Mouse (Mus musculus): ENCODE data around the gene Cpne9. TPM values are rescaled to one million over a fixed set of nuclear protein-coding genes. Genes with fewer than 3 reads are reported as not detected.

The Cpne9 gene
- 10 to 100 TPM; 65.3 to 72.2 TPM for total RNA-seq (2021)

GRCm38 (mm10) chr6:113282101-113282802 lies at the start of gene Cpne9:
TSS of gene Cpne9 (plus strand) at chr6:113282307.
- intact Hi-C loops (cut with DNase I): no loop called here
- DNase-seq (ENCODE audit: low spot score in 2 of 2): peak; percentile 38 to 70

DNA sequence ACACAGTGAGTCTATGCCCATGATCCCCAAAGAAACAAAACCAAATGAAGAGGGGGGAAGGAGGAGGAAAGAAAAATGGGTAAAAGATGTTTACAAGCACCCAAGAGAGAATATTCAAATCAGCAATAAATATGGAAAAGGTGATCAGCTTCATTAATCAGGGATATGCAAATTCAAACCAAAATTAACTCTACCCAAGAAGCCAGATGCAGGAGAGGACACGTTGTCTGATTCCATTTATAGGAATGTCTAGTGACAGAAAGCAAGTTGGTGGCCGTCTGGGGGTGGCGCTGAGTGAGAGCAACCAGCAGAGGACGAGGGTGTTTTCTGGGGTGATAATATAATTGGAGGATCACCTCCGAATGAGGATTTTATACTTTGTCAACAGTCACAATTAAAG lies 47.0 kb upstream of the Cpne9 start:
- intact Hi-C loops (cut with DNase I): loop anchor here (5.0 kb wide), 1 partner anchor 538 kb away; the partner anchor contains the start of gene Rad18
- peak; percentile 6 to 19 for DNase-seq (ENCODE audit: low spot score in 2 of 2)

DNA sequence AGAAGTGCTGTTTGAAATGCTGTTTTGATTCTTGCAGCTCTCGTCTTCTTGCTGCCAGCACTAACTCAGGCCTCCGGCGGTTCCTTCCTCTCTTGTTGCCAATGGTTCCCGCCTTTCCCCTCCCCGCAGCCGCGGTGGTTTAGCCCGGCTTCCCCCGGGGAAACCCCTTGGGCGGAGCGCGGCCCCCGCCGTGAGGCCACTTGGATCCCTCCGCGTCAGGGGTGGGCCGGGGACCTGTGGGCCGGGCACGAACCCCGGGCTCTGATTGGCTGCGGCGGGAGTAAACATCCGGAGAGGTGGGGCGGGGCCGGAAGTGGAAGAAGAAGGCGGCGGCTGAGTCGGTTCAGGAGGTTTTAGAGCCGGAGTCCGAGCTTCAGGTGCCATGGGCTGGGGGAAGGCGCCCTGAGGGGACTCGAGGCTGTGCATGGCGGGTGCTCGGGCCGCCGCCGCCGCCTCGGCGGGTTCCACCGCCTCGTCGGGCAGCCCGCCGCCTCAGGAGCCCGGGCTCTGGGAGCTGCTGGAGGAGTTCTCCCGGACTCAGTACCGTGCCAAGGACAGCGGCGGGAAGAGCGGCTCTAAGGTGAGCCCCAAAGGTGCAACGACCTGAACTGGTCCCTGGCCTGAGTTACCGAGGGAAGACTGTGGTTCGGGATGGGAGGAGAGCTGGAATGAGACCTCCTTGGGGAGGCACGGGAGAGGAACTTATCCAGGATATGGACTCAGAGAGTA lies 44.4 kb upstream of the Cpne9 start, which contains the start of gene Mtmr14:
Mtmr14 (plus strand) TSS at position 302 of the 729 bp plus-strand sequence.
- DNase-seq (ENCODE audit: low spot score in 2 of 2): peak; percentile 99
- intact Hi-C loops (cut with DNase I): loop anchor here (1.0 to 5.0 kb wide), 3 partner anchors 43 to 540 kb away; partner anchors contain the start of genes Lhfpl4, Rad18 and Thumpd3

GRCm38 (mm10) chr6:113238442-113238841 lies 43.7 kb upstream of the Cpne9 start:
- intact Hi-C loops (cut with DNase I): loop anchor here (5.0 kb wide), 1 partner anchor 541 kb away; the partner anchor contains the start of gene Rad18
- no peak for DNase-seq (ENCODE audit: low spot score in 2 of 2)

GRCm38 (mm10) chr6:113242753-113243152 lies 39.4 kb upstream of the Cpne9 start:
- no peak for DNase-seq (ENCODE audit: low spot score in 2 of 2)
- intact Hi-C loops (cut with DNase I): no loop called here

- intact Hi-C loops (cut with DNase I): no loop called here
- no peak for DNase-seq (ENCODE audit: low spot score in 2 of 2)
These were observed 36.5 kb upstream of the Cpne9 start for GRCm38 (mm10) chr6:113245585-113245984.

DNA sequence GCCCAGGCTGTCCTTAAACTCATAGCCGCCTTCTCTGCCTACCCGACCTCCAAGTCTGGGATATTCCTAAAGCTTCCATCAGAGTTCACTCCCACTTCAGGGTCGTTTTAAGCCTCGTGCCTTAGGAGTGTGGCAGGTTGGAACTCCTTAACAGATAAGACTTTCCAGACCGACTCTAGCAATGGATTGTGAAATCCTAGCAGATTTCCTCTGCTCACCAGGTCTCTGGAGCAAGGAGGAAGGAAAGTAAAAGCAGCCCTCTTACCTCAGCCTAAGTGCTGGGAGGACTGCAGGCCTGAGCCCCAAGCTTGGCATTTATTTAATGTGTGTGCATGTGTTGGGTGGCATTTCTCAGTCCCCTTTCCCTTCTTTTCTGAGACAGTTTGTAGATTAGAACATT lies 31.3 kb upstream of the Cpne9 start:
- no peak for DNase-seq (ENCODE audit: low spot score in 2 of 2)
- intact Hi-C loops (cut with DNase I): no loop called here

DNA sequence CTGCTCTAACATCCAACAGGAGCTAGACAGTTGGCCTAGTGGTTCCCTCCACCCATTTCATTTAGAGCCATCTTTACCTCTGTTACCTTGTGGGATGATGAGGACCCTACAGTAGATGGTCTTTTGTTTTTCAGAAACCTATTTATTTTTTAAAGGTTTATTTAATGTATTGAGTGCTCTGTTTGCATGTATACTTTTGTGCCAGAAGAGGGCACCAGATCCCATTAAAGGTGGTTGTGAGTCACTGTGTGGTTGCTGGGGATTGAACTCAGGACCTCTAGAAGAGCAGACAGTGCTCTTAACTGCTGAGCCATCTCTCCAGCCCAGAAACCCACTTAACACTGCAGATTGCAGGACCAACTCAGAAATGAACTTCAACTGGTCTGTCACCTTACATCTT lies 30.2 kb upstream of the Cpne9 start:
- DNase-seq (ENCODE audit: low spot score in 2 of 2): no peak
- intact Hi-C loops (cut with DNase I): no loop called here

- no peak for DNase-seq (ENCODE audit: low spot score in 2 of 2)
- intact Hi-C loops (cut with DNase I): no loop called here
These were observed 27.2 kb upstream of the Cpne9 start for GRCm38 (mm10) chr6:113254899-113255298.

- intact Hi-C loops (cut with DNase I): no loop called here
These were observed 20.8 kb upstream of the Cpne9 start for GRCm38 (mm10) chr6:113261174-113261858.

GRCm38 (mm10) chr6:113263531-113263930 lies 18.6 kb upstream of the Cpne9 start:
- no peak for DNase-seq (ENCODE audit: low spot score in 2 of 2)
- intact Hi-C loops (cut with DNase I): no loop called here

More at GRCm38 (mm10) chr6:113261174-113261858, 20.8 kb upstream of the Cpne9 start:
- no peak for DNase-seq (ENCODE audit: low spot score in 2 of 2)

GRCm38 (mm10) chr6:113264429-113264828 lies 17.7 kb upstream of the Cpne9 start:
- intact Hi-C loops (cut with DNase I): no loop called here
- DNase-seq (ENCODE audit: low spot score in 2 of 2): no peak

- intact Hi-C loops (cut with DNase I): no loop called here
- DNase-seq (ENCODE audit: low spot score in 2 of 2): no peak
These were observed 15.0 kb upstream of the Cpne9 start for GRCm38 (mm10) chr6:113266996-113267655.

DNA sequence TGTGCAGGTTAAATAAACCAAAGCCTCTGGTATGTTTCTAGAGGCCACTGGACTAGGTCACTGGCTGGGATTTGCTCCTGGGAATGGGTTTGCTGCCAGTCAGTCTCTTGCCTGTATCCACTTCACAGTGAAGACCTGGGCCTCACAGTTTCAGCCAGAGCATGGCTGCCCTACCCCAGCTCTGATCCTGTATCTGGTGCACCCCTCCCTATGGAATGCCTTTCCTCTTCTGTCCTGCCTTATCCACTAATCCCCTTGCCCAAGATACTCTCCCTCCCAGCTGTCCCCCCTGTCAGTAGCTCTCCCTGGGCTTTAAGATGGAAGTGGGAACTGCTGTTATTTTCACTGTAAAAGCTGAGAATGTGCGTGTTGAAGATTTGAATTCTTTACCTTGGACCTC lies 14.1 kb upstream of the Cpne9 start:
- intact Hi-C loops (cut with DNase I): no loop called here
- DNase-seq (ENCODE audit: low spot score in 2 of 2): no peak

GRCm38 (mm10) chr6:113272365-113272764 lies 9.7 kb upstream of the Cpne9 start:
- intact Hi-C loops (cut with DNase I): no loop called here
- DNase-seq (ENCODE audit: low spot score in 2 of 2): no peak

- intact Hi-C loops (cut with DNase I): no loop called here
- peak; percentile 38 to 65 for DNase-seq (ENCODE audit: low spot score in 2 of 2)
These were observed 5.3 kb upstream of the Cpne9 start for GRCm38 (mm10) chr6:113276846-113277245.

DNA sequence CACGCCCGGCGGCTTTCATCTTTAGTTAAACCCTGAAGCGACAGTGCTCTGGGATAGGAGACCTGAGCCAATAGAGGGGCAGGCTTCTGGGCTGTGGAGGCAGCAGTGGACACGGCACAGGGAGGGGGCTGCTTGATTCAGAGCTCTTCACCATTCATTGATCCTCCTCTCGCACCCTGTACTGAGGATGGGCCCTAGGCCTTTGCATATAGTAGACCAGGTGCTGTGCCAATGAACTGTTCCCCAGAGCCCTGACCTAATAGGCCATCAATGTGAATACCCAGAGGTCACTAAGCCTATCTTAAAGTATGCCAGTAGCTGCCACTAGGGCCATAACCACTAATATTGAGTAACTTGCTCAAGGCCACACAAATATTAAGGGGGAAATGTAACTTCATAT lies 431 bp upstream of the Cpne9 start:
- no peak for DNase-seq (ENCODE audit: low spot score in 2 of 2)
- intact Hi-C loops (cut with DNase I): no loop called here

GRCm38 (mm10) chr6:113282969-113283368 lies 862 bp downstream of the Cpne9 start:
- peak in 1 of 2 experiments; percentile 27 for DNase-seq (ENCODE audit: low spot score in 2 of 2)
- intact Hi-C loops (cut with DNase I): no loop called here

DNA sequence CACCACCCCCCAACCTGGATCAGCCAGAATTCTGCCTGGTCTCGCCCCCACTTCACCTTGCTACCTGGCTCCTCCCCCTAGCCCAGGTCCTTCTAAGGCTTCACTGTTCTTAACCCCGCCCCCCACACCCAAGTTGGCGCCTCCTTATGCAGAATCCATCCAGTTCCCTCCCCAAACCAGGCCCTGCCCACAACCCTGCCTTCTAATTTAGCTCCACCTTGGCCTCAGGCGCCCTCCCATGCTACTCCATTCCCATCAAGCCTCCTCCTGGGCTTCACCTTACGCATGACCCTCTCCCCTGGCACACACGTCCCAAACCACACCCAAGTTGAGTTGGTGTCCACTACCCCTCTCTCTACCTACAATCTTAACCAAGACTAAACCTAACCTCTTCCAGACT lies 1.4 kb downstream of the Cpne9 start:
- peak in 1 of 2 experiments; percentile 39 for DNase-seq (ENCODE audit: low spot score in 2 of 2)
- intact Hi-C loops (cut with DNase I): no loop called here

- intact Hi-C loops (cut with DNase I): no loop called here
- no peak for DNase-seq (ENCODE audit: low spot score in 2 of 2)
These were observed 2.8 kb downstream of the Cpne9 start for GRCm38 (mm10) chr6:113284931-113285330.

Measured in left cerebral cortex, postnatal 25 days (tissue).